Mouse (Mus musculus) heart, adult 2 months (tissue): ENCODE results near the gene Ift80.

Experiments
- EP300 ChIP-seq: fragments of 200-500 bp; IDR thresholded peaks from 2 replicates; pipeline ENCODE4 v1.6.1; 2011; ENCODE audit warnings: low read depth, low read length, control low read depth; ENCODE audit not compliant: insufficient read depth
- POLR2A ChIP-seq: fragments of 200-500 bp; IDR thresholded peaks from 2 replicates; pipeline ENCODE4 v1.6.1; 2011; ENCODE audit warnings: mild to moderate bottlenecking, low read depth, low read length, control low read depth; ENCODE audit not compliant: insufficient read depth

- TF ChIP-seq POLR2A (no peak), EP300 (no peak)
Observed at GRCm38 (mm10) chr3:68940311-68940710, 64.1 kb downstream of the Ift80 start.
